Mouse (Mus musculus): Measurements from ENCODE around the gene Corin.

Gene Corin

GRCm38 (mm10) chr5:72315282-72315681, 189.0 kb downstream of the Corin start:
- no peak for DNase-seq

GRCm38 (mm10) chr5:72298418-72299104, 205.7 kb downstream of the Corin start:
- no peak for DNase-seq

- no peak for DNase-seq
Measured at GRCm38 (mm10) chr5:72285077-72285476, 219.2 kb downstream of the Corin start.

- no peak for DNase-seq
Measured at GRCm38 (mm10) chr5:72282907-72283306, 221.4 kb downstream of the Corin start.

- DNase-seq = peak in 1 of 2 experiments; percentile 11
Measured at GRCm38 (mm10) chr5:72269652-72270051, 234.6 kb downstream of the Corin start.

- DNase-seq = no peak
Measured at GRCm38 (mm10) chr5:72269204-72269603, 235.1 kb downstream of the Corin start.

- DNase-seq = no peak
Measured at GRCm38 (mm10) chr5:72266955-72267535, 237.2 kb downstream of the Corin start.

GRCm38 (mm10) chr5:72264195-72264751, 240.0 kb downstream of the Corin start:
- no peak for DNase-seq

GRCm38 (mm10) chr5:72261802-72262324, 242.4 kb downstream of the Corin start:
- no peak for DNase-seq

- DNase-seq = no peak
Measured at GRCm38 (mm10) chr5:72259298-72259621, 245.0 kb downstream of the Corin start.

- DNase-seq = no peak
Measured at GRCm38 (mm10) chr5:72258409-72259297, 245.6 kb downstream of the Corin start.

GRCm38 (mm10) chr5:72257084-72257483, 247.2 kb downstream of the Corin start:
- DNase-seq = no peak

GRCm38 (mm10) chr5:72254958-72255357, 249.3 kb downstream of the Corin start:
- no peak for DNase-seq

- DNase-seq = no peak
Measured at GRCm38 (mm10) chr5:72250180-72250579, 254.1 kb downstream of the Corin start.

Measured in cerebellum, postnatal 36 days (tissue).